ENCODE assay signal across 18 mouse cellular contexts in genomic region chr3:88203456-88203855, GRCm38 (mm10). TPM values are rescaled to one million over a fixed set of nuclear protein-coding genes. Genes with fewer than 3 reads are reported as not detected.
DNase-seq lines count a peak whose midpoint lies in the region; ATAC-seq and TF ChIP-seq lines count a peak whose summit lies in the region.
"Had no signal": no experiment of that assay in that cellular context is flagged by ENCODE, and none has a peak within 500 bp of the region (broad histone marks: within the 10 kb centered on the region; RNA-seq: fewer than 3 reads in every experiment).

No protein-coding gene starts in this region.

- peak overlapping the region; percentile 98 for H3K27ac ChIP-seq in forebrain, embryonic 10.5 days
- H3K27ac ChIP-seq in hindbrain, embryonic 12.5 days, result peak overlapping the region; percentile 97
- no peak overlapping the region for H3K27ac ChIP-seq in gastrocnemius, adult 2 months
- no peak overlapping the region for H3K27ac ChIP-seq in kidney, embryonic 14.5 days (ENCODE audit: low read depth, low read length)
- H3K27ac ChIP-seq: kidney, postnatal 0 days; liver, embryonic 13.5 days; stomach, embryonic 15.5 days had no signal

- H3K36me3 ChIP-seq in forebrain, embryonic 10.5 days (replicated peaks), result no peaks in the 10 kb centered on the region
- no peaks in the 10 kb centered on the region for H3K36me3 ChIP-seq in hindbrain, embryonic 12.5 days
- no peaks in the 10 kb centered on the region for H3K36me3 ChIP-seq in kidney, embryonic 14.5 days (ENCODE audit: control insufficient read depth, insufficient read depth, low read length)
- H3K36me3 ChIP-seq: liver, embryonic 13.5 days; stomach, embryonic 15.5 days had no signal

- H3K4me2 ChIP-seq in hindbrain, embryonic 12.5 days (replicated peaks), result peak overlapping the region; percentile 64
- no peak overlapping the region for H3K4me2 ChIP-seq in kidney, embryonic 14.5 days (replicated peaks; ENCODE audit: low read depth, low read length)
- H3K4me2 ChIP-seq: liver, embryonic 13.5 days; stomach, embryonic 15.5 days had no signal

- peak overlapping the region; percentile 54 for H3K9ac ChIP-seq in hindbrain, embryonic 12.5 days
- no peak overlapping the region for H3K9ac ChIP-seq in kidney, embryonic 14.5 days (ENCODE audit: low read depth, low read length)
- H3K9ac ChIP-seq: liver, embryonic 13.5 days; stomach, embryonic 15.5 days had no signal

- H3K4me3 ChIP-seq in forebrain, embryonic 10.5 days, result peak overlapping the region; percentile 78
- 0 out of 2 replicates have a peak overlapping the region, but pooled peaks have one; percentile 13 for H3K4me3 ChIP-seq in hindbrain, embryonic 12.5 days
- H3K4me3 ChIP-seq in gastrocnemius, adult 2 months, result no peak overlapping the region
- no peak overlapping the region for H3K4me3 ChIP-seq in kidney, embryonic 14.5 days (ENCODE audit: low read length)
- H3K4me3 ChIP-seq: liver, embryonic 13.5 days; stomach, embryonic 15.5 days had no signal

- ATAC-seq in cerebellum, adult (ENCODE audit: insufficient number of reproducible peaks, low FRiP score, low TSS enrichment), result no peak
- no peak for ATAC-seq in hindbrain, embryonic 12.5 days (ENCODE audit: low FRiP score)
- ATAC-seq in kidney, embryonic 14.5 days (ENCODE audit: low FRiP score, low TSS enrichment), result no peak
- ATAC-seq: activated CD4-positive, CD25-positive, alpha-beta regulatory T cell, adult 4 months; inflammation-experienced regulatory T-cells, adult 6 months had no signal

- no peak for TF ChIP-seq CTCF in gastrocnemius, adult 2 months (IDR thresholded peaks at IDR 0.05)

- intact Hi-C loops in gastrocnemius, adult 2 months (cut with DNase I), result no loop called here
- intact Hi-C loops in gastrocnemius, postnatal 36 days (cut with DNase I), result no loop called here

- peaks cover 100% of the 10 kb centered on the region for H3K4me1 ChIP-seq in forebrain, embryonic 10.5 days
- peaks cover 63% of the 10 kb centered on the region for H3K4me1 ChIP-seq in hindbrain, embryonic 12.5 days
- H3K4me1 ChIP-seq in kidney, embryonic 14.5 days (ENCODE audit: control insufficient read depth, insufficient read depth, low read length), result 0 out of 2 replicates have a peak, but pooled peaks cover 6% of the 10 kb centered on the region

- DNase-seq in cerebellum, adult 11 months, result peak; percentile 13
- DNase-seq in forebrain, embryonic 10.5 days (ENCODE audit: extremely low spot score, low spot score), result peak; percentile 15
- peak; percentile 23 for DNase-seq in neural tube, embryonic 10.5 days (ENCODE audit: extremely low spot score, low spot score)
- DNase-seq in gastrocnemius, adult 2 months, result no peak
- no peak for DNase-seq in gastrocnemius, postnatal 36 days
- DNase-seq: adrenal gland, postnatal 36 days; left cerebral cortex, postnatal 4 days; liver, embryonic 13.5 days; lung, postnatal 10 days; thymus, postnatal 4 days had no signal

- 7% methylated on average over 5 of the region's 5 CpGs for WGBS in forebrain, embryonic 10.5 days
- WGBS in hindbrain, embryonic 12.5 days, result 11% methylated on average over 5 of the region's 5 CpGs
- 12% methylated on average over 5 of the region's 5 CpGs for WGBS in kidney, embryonic 14.5 days

- H3K9me3 ChIP-seq in forebrain, embryonic 10.5 days, result no peaks in the 10 kb centered on the region
- H3K9me3 ChIP-seq in hindbrain, embryonic 12.5 days (replicated peaks), result no peaks in the 10 kb centered on the region
- no peaks in the 10 kb centered on the region for H3K9me3 ChIP-seq in kidney, embryonic 14.5 days (ENCODE audit: control insufficient read depth, low read length)
- H3K9me3 ChIP-seq: liver, embryonic 13.5 days; stomach, embryonic 15.5 days had no signal

- peaks cover 100% of the 10 kb centered on the region for H3K27me3 ChIP-seq in forebrain, embryonic 10.5 days (ENCODE audit: poor library complexity, severe bottlenecking)
- peaks cover 87% of the 10 kb centered on the region for H3K27me3 ChIP-seq in hindbrain, embryonic 12.5 days
- H3K27me3 ChIP-seq in kidney, embryonic 14.5 days (ENCODE audit: control insufficient read depth, insufficient read depth, low read length), result peaks cover 96% of the 10 kb centered on the region

RNA-seq across cellular contexts. Expression of gene Rhbg, which starts 51.1 kb away (rescaled TPM):
- 0.37 and 0.38 TPM in 2 replicates for polyA plus RNA-seq in forebrain, embryonic 10.5 days (2016; fragmentation: Nextera tagmentation; extraction: Ambion mirVana)
- 0.23 and 0.25 TPM in 2 replicates for polyA plus RNA-seq in hindbrain, embryonic 12.5 days (2016; fragmentation: Nextera tagmentation; extraction: Ambion mirVana)
- not detected for total RNA-seq in gastrocnemius, adult 2 months (2021)
- not detected for total RNA-seq in gastrocnemius, postnatal 36 days (2021)
- polyA plus RNA-seq in kidney, embryonic 14.5 days (2014; fragmentation: Nextera tagmentation; extraction: Ambion mirVana), result 2.2 and 3.7 TPM in 2 replicates
- polyA plus RNA-seq: activated CD4-positive, CD25-positive, alpha-beta regulatory T cell, adult 4 months; heart, embryonic 14.5 days; inflammation-experienced regulatory T-cells, adult 6 months had no signal

Comparison
In these comparisons a context has a peak if more than half of its experiments do, and no peak if none do; other contexts are left out.
1. DNase-seq: peak in cerebellum, adult 11 months (single experiment), forebrain, embryonic 10.5 days (single experiment) and neural tube, embryonic 10.5 days (single experiment); none in gastrocnemius, adult 2 months (single experiment) and gastrocnemius, postnatal 36 days (0 of 2).
2. H3K27ac ChIP-seq: peak in forebrain, embryonic 10.5 days (single experiment) and hindbrain, embryonic 12.5 days (single experiment); none in gastrocnemius, adult 2 months (single experiment) and kidney, embryonic 14.5 days (single experiment).
3. H3K4me3 ChIP-seq: peak in forebrain, embryonic 10.5 days (single experiment) and hindbrain, embryonic 12.5 days (single experiment); none in gastrocnemius, adult 2 months (single experiment) and kidney, embryonic 14.5 days (single experiment).